Mouse (Mus musculus) liver, embryonic 14.5 days (tissue): ENCODE results near the gene Gm17631. TPM values are rescaled to one million over a fixed set of nuclear protein-coding genes. Genes with fewer than 3 reads are reported as not detected.
"Not testable (repeated sequence)": the region's sequence is repeated elsewhere in the genome, so short reads cannot be mapped to it uniquely, and the experiment has no call there.

Source experiments
- ATAC-seq: fragments of 200-750 bp; cut with Nextera tagmentation; 2 replicates; pipeline ENCODE4 v1.8.0; 2017; ENCODE audit warnings: moderate number of reproducible peaks, mild to moderate bottlenecking, moderate library complexity; ENCODE audit not compliant: insufficient read depth
- DNase-seq, 3 experiments: peaks; one replicate each; pipeline ENCODE4 v3.0.0-alpha.2; 2012 to 2013; ENCODE audit warnings: low read depth in 3 of 3, low spot score in 3 of 3
- H3K27ac ChIP-seq: fragments of 300-500 bp; sonication (generic); 2 replicates; pipeline ENCODE4 v1.5.1; 2014; ENCODE audit warnings: moderate library complexity, mild to moderate bottlenecking, control low read depth, inconsistent platforms
- H3K27me3 ChIP-seq: fragments of 300-500 bp; sonication (generic); 2 replicates; pipeline ENCODE4 v1.6.1; 2014; ENCODE audit warnings: mild to moderate bottlenecking, low read length, moderate library complexity; ENCODE audit not compliant: control insufficient read depth, insufficient read depth
- H3K36me3 ChIP-seq: fragments of 300-500 bp; sonication (generic); replicated peaks from 2 replicates; pipeline ENCODE4 v1.6.1; 2014; ENCODE audit warnings: low read depth; ENCODE audit not compliant: control insufficient read depth, insufficient read depth
- H3K4me1 ChIP-seq, 2 experiments: fragments of 200-500 bp in 1 of 2; fragments of 300-500 bp in 1 of 2; sonication (generic) in 1 of 2; replicated peaks; 2 replicates each; pipeline ENCODE4 v1.6.1; 2012 to 2014; ENCODE audit warnings: antibody characterized with exemption in 1 of 2, inconsistent platforms in 1 of 2, low read length in 1 of 2; ENCODE audit not compliant: control insufficient read depth in 2 of 2, insufficient read depth in 2 of 2
- H3K4me2 ChIP-seq: fragments of 300-500 bp; sonication (generic); 2 replicates; pipeline ENCODE4 v1.6.1; 2014; ENCODE audit warnings: low read depth, mild to moderate bottlenecking, control low read depth, moderate library complexity
- H3K4me3 ChIP-seq, 2 experiments: fragments of 200-500 bp in 1 of 2; fragments of 300-500 bp in 1 of 2; sonication (generic) in 1 of 2; 2 replicates each; pipeline ENCODE4 v1.5.1; 2012 to 2014; ENCODE audit warnings: low read depth in 2 of 2, low read length in 2 of 2, mild to moderate bottlenecking in 2 of 2, control low read depth in 1 of 2, inconsistent platforms in 1 of 2, moderate library complexity in 1 of 2; ENCODE audit not compliant: insufficient read depth in 1 of 2
- H3K9ac ChIP-seq: fragments of 300-500 bp; sonication (generic); replicated peaks from 2 replicates; pipeline ENCODE4 v1.6.1; 2014; ENCODE audit warnings: mild to moderate bottlenecking, control low read depth, moderate library complexity
- H3K9me3 ChIP-seq: fragments of 300-500 bp; sonication (generic); 2 replicates; pipeline ENCODE4 v1.6.1; 2016; ENCODE audit warnings: low read length, mixed read lengths; ENCODE audit not compliant: control insufficient read depth
- CTCF ChIP-seq: IDR thresholded peaks from 2 replicates; pipeline ENCODE4 v1.5.1; 2016; ENCODE audit warnings: antibody characterized with exemption, low read depth, control low read depth
- EP300 ChIP-seq: IDR thresholded peaks from 2 replicates; pipeline ENCODE4 v1.6.1; 2016; ENCODE audit warnings: antibody characterized with exemption, low read depth
- WGBS: fragments of 180-500 bp; shearing (Covaris S2); extraction: QIAGEN DNeasy Blood & Tissue Kit; methylation state at CpG from one replicate; pipeline ENCODE4 v1.1.7; 2014; ENCODE audit not compliant: insufficient replicate concordance; 5-methylcytosine and 5-hydroxymethylcytosine counted together
- polyA plus RNA-seq, 2 experiments: library from polyadenylated mRNA; depleted of rRNA in 1 of 2; stranded (reverse) in 1 of 2; unstranded in 1 of 2; fragments of >200 nt; fragmentation: Nextera tagmentation in 1 of 2; extraction: Ambion mirVana in 1 of 2; gene quantifications; 2 replicates each; pipeline versions ENCODE4 v1.2.1 to v1.2.3; 2012 to 2014

Gene Gm17631
- polyA plus RNA-seq (2012; rRNA removed) (not detected in 2 replicates), polyA plus RNA-seq (2014; fragmentation: Nextera tagmentation; extraction: Ambion mirVana) (not detected in 2 replicates)

DNA sequence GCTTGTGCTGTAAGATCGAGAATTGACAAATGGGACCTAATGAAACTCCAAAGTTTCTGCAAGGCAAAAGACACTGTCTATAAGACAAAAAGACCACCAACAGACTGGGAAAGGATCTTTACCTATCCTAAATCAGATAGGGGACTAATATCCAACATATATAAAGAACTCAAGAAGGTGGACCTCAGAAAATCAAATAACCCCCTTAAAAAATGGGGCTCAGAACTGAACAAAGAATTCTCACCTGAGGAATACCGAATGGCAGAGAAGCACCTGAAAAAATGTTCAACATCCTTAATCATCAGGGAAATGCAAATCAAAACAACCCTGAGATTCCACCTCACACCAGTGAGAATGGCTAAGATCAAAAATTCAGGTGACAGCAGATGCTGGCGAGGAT is at the start of gene Gm17631:
Gm17631 (plus strand) TSS at position 301 of the 400 bp plus-strand sequence.
- H3K4me2 ChIP-seq, H3K27ac ChIP-seq, H3K36me3 ChIP-seq, H3K9me3 ChIP-seq, H3K9ac ChIP-seq, H3K4me1 ChIP-seq, H3K27me3 ChIP-seq, H3K4me3 ChIP-seq, DNase-seq, ATAC-seq: not testable (repeated sequence)
- no CpG with 5 or more reads among the region's 3 CpGs for WGBS

DNA sequence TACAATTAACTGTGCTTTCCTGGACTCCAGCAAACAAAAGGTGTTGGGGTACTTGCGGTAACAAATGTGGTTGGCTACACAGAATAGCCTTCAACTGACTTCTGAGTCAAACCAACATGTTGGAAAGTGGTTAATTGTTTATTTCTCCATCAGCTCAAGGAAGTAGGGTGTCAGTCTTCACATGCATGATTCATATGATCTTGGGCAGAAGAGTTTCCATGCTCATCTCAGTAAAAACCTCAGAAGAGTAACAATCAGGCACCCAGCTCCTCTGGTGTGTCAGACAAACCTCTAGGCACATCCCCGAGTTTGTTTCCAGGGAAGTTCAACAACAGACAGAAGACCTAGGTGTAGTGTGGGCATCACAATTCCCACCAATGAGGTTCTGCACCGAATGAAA is 44.7 kb upstream of the Gm17631 start:
- DNase-seq, result no peak
- 52% methylated on average over 3 of the region's 3 CpGs for WGBS
- H3K27ac ChIP-seq, result no peak overlapping the region

DNA sequence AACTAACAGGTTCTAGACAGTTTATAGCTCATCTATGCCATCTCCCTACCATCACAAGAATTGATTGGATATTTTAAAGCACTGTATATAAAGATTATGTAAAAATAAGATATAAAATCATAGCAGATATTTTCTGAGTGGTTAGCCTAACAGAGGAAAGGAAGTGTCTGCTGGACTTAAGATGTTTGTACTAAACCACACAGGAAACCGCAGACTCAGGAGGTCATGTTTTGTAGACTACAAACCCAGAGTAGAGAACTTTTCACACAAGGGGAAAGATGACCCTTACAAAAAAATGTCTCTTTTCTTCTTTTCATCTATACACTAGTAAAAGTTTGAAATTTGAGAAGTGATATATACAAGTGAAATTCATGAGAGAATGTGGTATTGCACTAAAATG is 38.4 kb upstream of the Gm17631 start:
- TF ChIP-seq EP300, result no peak
- TF ChIP-seq CTCF, result no peak
- Histone ChIP-seq H3K9me3 (no peaks in the 10 kb centered on the region; the same call in 1 of the 2 replicates), H3K27me3 (no peaks in the 10 kb centered on the region), H3K27ac (no peak overlapping the region), H3K36me3 (no peaks in the 10 kb centered on the region), H3K9ac (no peak overlapping the region), H3K4me1 (no peaks in the 10 kb centered on the region), H3K4me3 (no peak overlapping the region), H3K4me2 (no peak overlapping the region)
- ATAC-seq, result no peak
- no peak for DNase-seq
- 25% methylated on average over 1 of the region's 1 CpGs for WGBS

More for the DNA sequence above, 44.7 kb upstream of the Gm17631 start:
- H3K4me3 ChIP-seq, result no peak overlapping the region
- no peaks in the 10 kb centered on the region for H3K36me3 ChIP-seq
- H3K9me3 ChIP-seq, result no peaks in the 10 kb centered on the region
- H3K4me1 ChIP-seq, result no peaks in the 10 kb centered on the region
- no peak overlapping the region for H3K9ac ChIP-seq
- ATAC-seq, result no peak
- no peak overlapping the region for H3K4me2 ChIP-seq
- TF ChIP-seq EP300, result no peak
- no peak for TF ChIP-seq CTCF
- no peaks in the 10 kb centered on the region for H3K27me3 ChIP-seq

DNA sequence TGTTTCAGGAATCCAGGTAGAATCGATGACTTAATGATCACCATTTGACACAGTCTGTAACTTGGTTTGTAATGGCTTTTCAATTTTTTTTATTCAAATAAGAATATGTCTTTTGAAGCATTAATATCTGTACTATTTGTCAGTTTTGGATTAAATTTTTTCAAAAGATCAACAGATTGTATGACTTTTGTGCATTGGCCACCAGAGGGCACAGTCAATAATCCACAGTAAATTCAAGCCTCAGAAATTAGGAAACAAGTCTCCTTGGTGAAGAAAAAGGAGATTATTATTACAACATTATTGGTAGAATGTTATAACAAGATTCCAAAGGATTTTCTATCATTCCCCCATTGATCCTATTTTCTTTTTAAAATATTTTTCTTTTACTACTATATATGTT is 36.9 kb upstream of the Gm17631 start:
- Histone ChIP-seq H3K27me3 (no peaks in the 10 kb centered on the region), H3K4me1 (no peaks in the 10 kb centered on the region), H3K4me2 (no peak overlapping the region), H3K36me3 (no peaks in the 10 kb centered on the region), H3K9ac (no peak overlapping the region), H3K9me3 (no peaks in the 10 kb centered on the region; the same call in 1 of the 2 replicates), H3K27ac (no peak overlapping the region), H3K4me3 (no peak overlapping the region)
- WGBS, result 67% methylated on average over 1 of the region's 1 CpGs
- ATAC-seq, result no peak
- DNase-seq, result no peak
- TF ChIP-seq EP300 (no peak), CTCF (no peak)

DNA sequence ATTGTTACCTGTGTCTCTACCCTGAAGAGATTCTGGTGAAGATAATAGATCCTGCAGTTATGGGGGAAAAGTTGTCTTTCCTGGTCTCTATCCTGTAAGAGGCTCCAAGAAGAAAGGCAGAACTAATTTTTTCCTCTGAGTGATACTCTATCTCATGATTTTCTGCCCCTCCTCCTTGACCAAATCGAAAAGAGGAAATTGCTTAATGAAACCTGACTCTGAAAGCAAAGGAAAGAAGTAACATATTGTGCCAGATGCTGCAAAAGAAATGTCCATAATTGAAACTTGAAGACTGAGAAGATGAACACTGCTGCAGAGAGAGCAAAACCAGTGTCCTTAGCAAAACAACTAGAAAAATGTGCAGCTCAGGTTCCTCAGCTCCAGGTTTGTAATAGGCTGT is 14.1 kb downstream of the Gm17631 start, which contains the start of gene Klra17:
Klra17 (minus strand) TSS at position 124 of the 400 bp plus-strand sequence.
- no peak within 1 kb of the TSS for H3K27ac ChIP-seq
- no peak within 1 kb of the TSS for H3K4me3 ChIP-seq

More for the DNA sequence above, 14.1 kb downstream of the Gm17631 start, which contains the start of gene Klra17:
- no peak for DNase-seq
- H3K36me3 ChIP-seq, result no peaks in the 10 kb centered on the region
- no peaks in the 10 kb centered on the region for H3K9me3 ChIP-seq
- H3K9ac ChIP-seq, result no peak within 1 kb of the TSS
- ATAC-seq, result no peak
- H3K4me2 ChIP-seq, result no peak within 1 kb of the TSS
- no peaks in the 10 kb centered on the region for H3K27me3 ChIP-seq
- TF ChIP-seq EP300 (no peak), CTCF (no peak)
- H3K4me1 ChIP-seq, result no peaks in the 10 kb centered on the region
- WGBS, result 21% methylated on average over 1 of the region's 1 CpGs
